Mouse (Mus musculus) CD8-positive naive resting alpha-beta T cell, adult 2 months (primary cell): ENCODE results near the gene Ccng1.
"Not testable (repeated sequence)": the region's sequence is repeated elsewhere in the genome, so short reads cannot be mapped to it uniquely, and the experiment has no call there.

Experiments used
- DNase-seq, 2 experiments: peaks; one replicate each; pipeline ENCODE4 v3.0.0; 2022; ENCODE audit warnings: low read depth in 2 of 2, low spot score in 2 of 2

Gene Ccng1

DNA sequence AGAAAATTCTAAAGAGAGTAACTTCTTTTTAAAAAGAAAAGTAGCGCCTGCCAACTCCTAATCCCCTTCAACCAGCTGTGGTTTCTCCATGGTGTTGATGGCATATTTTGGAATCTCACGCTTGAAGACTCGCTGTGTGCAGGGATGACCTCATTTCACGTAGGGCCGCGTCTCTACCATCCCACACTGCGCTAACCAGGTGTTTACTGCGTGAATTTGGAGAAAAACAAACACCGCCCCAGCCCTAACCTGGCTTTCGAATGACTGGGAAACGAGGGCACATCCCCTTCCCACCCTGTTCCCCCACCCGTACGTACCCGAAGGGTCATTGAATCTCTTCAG, 22.1 kb downstream of the Ccng1 start:
- DNase-seq: no peak

DNA sequence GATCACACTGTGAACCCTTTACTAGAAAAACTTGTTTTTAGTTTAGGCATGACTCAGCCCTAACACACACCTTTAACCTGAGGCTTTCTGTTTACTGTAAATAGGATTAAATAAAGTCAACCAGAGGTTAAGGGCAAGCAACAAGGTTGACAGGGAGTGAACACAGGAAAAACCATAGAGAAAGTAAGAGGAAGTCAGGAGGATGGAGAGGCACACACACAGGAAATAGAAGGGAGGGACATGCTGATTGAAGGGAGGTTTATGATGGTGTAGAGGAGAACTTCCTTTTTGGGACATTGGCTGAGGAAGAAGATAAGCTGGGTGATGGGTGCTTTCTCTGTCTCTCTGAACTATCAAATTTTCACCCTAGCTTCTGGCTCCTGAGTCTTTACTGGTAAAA, 36.8 kb downstream of the Ccng1 start:
- DNase-seq: no peak

GRCm38 (mm10) chr11:40715524-40715923, 39.6 kb downstream of the Ccng1 start:
- no peak for DNase-seq

DNA sequence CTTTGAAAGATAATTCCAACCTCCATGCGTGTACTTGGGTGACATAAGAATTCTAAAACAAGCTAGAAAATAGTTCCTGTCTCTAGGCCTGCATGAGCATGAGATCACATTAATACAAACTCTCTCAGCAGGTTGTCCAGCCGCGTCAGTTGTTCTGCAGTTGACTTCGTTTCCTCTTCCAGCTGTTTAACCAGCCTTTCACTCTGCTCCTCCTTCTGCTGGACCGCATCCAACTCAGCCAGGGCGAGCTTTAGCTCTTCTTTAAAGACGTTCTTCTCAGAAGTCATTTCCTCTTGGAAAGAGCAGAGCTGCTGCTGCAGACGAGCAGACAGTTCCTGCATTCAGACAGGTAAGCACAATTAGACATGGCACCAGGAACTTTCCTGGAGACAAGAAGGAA, 41.3 kb downstream of the Ccng1 start:
- no peak for DNase-seq

DNA sequence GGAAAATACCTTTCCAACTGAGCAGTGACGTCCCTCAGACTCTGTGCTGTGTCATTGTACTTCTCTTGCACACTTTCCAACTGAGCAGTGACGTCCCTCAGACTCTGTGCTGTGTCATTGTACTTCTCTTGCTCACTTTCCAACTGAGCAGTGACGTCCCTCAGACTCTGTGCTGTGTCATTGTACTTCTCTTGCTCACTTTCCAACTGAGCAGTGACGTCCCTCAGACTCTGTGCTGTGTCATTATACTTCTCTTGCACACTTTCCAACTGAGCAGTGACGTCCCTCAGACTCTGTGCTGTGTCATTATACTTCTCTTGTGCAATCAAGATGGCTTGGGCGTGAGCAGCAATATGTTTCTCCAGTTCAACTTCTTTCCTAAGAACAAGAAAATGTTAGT, 45.2 kb downstream of the Ccng1 start:
- DNase-seq: not testable (repeated sequence)
